Mouse (Mus musculus): ENCODE results near the gene Nectin2.
"Not testable (repeated sequence)": the region's sequence is repeated elsewhere in the genome, so short reads cannot be mapped to it uniquely, and the experiment has no call there.

Nectin2 gene

DNA sequence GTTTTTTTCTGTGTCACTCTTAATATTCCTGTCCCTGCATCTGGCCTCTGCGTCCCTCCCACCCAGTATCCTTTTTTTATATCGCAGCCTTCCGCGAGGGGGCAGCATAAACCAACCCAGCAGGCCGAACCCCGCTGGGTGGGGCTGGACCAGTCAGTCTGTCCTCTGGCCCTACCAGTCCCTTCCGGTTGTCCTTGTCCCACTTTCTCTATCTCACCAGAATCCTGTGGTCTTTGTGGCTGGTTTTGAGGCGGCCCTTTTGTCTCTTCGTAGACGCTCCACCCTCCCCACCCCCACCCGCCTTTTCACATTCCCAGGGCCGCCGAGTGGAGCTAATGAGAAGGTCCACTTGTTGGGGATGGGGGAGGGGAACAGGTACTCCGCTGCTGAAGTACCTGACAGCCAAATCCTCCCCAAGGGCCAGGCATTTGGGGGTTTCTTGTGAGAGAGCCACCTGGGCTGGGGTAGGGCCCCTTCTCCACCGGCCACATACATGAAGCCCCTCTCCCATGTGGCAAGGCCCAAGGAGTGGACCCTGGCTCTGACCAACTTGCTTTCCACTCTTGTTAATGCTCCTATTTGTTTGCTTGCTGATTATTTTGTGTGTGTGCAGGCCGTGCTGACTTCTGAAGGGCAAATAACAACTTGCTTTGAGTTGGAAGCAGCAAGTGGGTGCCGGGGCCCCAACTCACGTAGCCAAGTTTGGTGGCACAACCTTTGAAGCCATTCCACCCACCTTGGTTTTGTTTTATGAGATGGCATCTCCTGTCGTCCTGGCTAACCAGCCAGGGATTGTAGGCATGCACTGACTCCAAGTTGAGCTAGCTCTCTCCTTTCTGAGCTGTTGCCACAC is at the start of gene Nectin2:
Gene Nectin2 (minus strand): TSS at position 267 of the 853 bp plus-strand sequence.
- peak; percentile 90 for DNase-seq (ENCODE audit: low spot score)

DNA sequence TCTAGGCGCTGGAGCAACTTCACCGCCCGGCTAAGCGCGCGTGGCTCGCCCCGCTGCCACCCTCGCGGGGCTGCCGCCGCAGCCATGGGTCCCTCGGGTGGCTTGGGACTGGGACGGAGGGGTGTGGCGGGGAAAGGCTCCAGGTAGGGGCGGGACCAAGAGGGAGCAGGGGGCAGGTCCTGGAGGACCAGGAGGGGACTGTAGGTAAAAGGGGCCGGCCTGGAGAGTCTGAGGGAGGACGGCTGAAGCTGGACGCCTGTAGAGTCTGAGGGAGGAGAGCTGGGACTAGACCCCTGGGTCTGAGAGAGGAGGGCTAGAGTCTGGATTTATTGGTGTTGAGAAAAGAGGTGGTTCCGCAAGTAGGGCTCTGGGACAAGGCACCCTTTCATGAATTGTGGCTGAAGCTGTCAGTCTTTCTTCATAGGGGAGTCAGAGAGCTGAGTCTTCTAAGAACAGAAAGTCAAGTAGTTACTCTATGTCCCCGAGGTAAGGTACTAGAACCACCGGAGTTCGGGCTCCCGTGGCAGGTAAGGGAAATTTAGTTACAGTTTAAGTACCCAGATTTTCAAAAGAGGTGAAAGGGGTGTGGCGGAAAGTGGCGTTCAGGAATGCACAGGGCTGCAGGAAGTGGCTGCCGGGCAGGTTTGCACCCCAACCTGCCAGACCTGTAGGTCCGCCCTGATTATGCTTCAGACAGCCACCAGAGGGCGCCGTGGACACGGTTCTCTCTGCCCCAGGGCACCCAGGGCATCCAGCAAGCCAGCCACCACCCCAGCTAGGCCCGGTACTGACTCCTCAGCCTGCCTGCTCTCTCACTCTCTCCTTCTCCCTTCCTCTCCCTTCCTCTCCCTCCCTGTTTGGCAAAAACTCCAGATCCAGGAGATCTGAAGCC is 46.7 kb upstream of the Nectin2 start, which contains the start of gene Cblc:
Gene Cblc (minus strand): TSS at position 113 of the 892 bp plus-strand sequence.
- peak; percentile 61 for DNase-seq (ENCODE audit: low spot score)

DNA sequence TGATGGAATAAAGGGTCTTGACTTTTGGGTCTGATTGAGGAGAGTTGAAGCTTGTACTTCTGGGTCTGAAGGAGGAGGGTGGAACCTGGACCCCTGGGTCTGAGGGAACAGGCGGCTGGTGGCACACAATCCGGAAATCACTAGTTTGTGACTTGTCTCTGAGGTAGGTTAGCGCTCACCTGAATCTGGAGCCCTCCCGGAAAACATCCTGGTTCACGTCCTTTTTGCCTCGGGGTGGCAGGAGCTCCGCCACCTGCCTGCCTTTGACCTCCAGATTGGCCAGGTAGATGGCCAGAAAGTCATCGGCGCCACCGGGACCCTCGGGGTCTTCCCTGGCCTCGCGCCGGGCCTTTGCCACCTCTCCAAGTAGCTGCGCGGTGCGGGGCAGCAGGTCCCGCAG is 46.0 kb upstream of the Nectin2 start:
- DNase-seq (ENCODE audit: low spot score), result no peak

DNA sequence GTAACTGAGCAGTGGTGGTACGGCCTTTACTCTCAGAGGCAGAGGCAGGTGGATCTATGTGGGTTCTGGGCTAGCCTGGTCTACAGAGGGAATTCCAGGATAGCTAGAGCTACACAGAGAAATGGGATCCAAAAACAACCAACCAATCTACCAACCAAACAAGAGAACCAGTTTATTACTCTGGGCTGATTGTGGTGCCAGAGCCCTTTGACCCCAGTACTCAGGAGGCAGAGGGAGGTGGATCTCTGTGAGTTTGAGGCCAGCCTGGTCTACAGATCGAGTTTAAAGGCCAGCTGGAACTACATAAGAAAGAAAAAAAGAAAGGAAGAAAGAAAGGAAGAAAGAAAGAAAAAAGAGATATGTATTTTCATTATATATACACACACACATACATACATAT is 45.0 kb upstream of the Nectin2 start:
- DNase-seq (ENCODE audit: low spot score), result no peak

DNA sequence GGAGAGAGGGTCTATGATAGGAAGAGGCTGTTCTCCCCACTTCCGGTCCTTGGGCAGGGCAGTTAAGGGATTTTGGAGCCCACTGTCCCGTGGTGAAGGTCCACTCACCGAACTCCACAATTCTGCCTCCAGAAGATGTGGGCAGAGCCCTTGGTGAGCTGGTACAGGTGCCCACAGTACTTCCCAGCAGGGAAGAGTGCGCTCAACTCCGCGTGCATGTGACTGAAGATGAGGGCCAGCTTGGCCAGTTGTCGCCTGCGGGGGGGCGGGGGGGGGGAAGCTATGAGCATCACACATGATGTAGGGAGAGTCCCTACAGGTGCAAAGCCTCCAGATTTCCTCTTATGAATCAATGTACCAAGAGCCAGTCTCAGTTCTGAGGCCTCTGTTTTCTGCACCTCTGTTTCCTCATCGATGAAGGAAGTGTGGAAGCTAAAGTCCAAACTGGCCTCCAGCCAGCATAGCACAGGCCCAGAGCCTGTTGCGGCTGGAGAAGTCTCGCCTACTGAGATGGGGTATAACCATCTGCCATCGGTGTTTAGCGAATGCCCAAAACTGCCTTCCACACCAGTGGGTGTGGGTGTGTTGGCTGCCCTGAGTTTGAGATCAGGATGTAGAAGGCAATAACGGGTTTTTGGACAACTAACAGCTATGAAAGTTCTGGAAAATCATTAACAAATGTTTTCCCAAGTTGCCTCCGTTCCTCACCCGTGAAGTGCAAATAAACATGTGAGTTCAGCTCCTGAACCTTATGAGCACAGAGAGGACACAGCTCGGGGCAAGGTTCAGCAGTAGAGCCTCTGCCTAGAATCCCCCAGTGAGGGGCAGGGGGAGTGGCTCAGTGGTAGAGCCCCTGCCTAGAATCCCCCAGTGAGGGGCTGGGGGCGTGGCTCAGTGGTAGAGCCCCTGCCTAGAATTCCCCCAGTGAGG is 42.7 kb upstream of the Nectin2 start:
- no peak for DNase-seq (ENCODE audit: low spot score)

DNA sequence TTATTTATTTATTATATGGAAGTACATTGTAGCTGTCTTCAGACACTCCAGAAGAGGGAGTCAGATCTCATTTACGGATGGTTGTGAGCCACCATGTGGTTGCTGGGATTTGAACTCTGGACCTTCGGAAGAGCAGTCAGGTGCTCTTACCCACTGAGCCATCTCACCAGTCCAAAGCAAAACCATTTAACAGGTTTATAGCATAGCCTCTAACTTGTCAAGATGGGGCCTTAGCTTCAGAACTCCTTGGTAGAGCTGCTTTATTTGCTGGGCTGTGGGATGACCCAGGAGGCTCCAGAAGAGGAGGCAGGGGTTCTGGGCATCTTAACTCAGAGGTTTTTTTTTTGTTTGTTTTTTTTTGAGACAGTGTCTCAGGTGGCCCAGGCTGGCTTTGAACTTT is 41.2 kb upstream of the Nectin2 start:
- DNase-seq (ENCODE audit: low spot score), result not testable (repeated sequence)

DNA sequence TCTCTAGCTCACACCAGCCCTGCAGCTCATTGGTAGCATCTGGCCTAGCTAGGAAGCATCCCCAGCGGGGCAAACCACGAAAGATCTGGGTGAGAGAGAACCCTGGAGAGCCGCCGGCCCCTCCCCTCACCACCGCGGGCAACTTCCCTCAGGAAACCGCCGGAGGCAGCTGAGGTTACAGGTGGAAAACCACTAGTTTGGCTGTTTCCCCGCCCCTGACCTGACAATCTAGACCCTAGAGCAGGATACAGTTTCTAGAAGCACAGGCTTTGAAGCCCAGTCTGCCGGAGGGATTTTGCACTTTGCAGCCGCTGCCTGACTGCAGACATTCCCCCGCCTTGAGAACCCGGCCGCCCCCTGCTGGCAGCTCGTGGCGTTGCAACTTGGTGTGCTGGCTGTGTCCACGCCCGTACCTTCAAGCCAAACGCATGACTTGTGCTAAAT is 39.6 kb upstream of the Nectin2 start:
- DNase-seq (ENCODE audit: low spot score), result peak; percentile 80

DNA sequence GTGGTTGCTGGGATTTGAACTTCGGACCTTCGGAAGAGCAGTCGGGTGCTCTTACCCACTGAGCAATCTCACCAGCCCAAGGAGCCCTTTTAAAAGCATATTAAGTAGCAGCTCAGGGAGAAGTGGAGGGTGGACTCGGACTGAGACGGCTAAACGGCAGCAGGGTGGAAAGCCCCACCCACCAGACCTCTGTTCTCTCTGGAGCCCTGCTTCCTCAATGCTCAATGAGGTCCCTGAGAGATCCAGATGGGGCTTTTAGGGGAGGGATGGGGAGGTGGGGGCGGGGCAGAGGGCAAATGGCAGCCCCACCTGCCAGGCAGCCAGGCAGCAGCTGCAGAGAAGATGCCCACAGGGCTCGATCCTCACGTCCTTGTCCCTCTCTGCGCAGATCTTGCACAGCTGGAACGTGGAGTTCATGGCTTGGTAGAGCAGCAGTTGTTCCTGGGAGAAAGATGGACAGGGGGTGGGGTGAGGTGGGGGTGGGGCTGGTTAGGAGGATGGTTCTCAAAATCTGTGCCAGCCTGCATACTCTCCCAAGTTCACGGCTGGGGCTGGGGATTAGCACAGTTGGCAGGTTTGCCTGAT is 35.7 kb upstream of the Nectin2 start:
- no peak for DNase-seq (ENCODE audit: low spot score)

DNA sequence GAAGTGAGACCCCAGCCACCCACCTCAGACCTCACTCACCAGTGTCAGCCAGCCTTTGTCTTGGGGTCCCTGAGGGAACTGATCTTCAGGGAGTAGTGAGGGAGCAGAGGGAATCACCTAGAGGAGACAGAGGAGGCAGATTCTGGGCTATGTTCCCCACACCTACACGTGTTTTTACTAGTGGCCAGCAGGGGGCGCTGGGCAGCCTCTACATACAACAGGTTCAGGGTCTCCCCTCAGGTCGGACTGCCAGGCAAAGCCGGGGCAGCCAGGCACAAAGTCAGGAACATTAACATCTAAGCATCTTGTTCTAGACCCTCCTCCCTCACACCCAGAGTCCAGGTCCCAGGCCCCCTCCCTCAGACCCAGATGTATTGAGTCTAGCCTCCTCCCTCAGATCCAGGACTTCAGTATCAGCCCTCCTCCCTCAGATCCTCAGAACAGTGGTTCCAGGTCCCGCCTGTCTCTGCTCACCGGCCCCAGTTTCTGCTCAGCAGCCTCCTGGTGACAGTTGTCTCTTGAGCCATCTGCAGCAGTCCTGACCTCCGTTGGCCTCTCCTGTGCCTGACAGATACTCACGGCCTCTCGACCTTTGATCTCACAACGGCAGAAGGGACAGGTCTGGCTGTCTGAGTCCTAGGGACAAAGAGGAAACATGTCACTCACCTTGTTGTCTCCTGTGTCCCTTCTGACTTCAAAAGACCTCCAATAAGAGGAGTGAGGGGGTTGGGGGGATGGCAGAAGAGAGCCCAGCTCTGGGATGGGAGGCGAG is 34.7 kb upstream of the Nectin2 start:
- DNase-seq (ENCODE audit: low spot score), result no peak

DNA sequence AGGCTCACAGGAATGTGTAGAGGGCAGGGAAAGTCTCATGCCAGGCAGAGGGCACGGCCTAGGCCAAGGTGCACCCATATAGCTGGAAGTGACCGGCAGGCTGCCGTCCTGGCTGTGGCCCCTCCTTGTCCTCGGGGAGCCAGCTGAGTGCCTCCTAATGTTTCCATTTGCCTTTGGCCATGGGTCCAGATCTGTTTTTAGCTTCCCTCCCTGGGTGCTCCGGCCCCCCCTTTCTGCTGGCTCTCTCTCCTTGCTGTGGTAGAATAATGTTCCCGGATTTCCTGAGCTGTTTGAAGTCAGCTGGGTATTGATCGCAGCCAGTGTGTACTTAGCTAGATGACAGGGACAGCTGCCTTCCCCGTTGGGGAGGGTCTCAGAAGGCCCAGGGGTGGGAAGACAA is 33.3 kb upstream of the Nectin2 start:
- no peak for DNase-seq (ENCODE audit: low spot score)

DNA sequence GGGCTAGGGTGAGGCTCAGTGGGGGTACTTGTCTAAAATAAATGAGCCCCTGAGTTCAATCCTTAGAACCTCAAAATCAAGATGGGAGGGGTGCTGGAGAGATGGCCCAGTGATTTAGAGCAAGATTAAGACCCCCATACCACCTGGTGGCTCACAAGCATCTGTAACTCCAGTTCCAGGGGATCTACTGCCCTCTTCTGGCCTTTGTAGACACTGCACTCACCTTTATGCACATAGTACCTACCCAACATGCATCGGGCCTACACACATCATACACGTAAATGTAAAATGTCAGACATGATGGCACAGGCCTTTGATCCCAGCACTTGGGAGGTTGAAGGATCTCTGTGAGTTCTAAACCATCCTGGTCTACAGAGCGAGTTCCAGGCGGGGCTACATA is 32.4 kb upstream of the Nectin2 start:
- DNase-seq (ENCODE audit: low spot score), result no peak

DNA sequence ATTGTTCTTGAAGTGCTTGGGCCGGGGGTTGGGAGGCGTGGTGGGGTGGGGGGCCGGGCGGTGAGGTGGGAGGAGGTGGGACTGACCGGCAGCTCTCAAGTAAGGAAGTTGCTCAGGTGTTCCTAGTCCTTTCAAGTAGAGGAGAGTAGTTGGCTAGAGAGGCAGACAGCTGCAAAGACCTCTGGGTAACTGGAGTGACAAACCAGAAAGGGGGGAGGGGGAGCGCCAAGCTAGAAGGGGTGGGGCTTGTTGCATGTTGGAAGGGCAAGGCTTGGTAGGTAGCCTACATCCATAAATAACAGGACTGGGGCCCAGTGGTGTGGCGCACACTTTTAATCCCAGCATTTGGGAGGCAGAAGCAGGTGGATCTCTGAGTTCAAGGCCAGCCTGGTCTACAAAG is 31.5 kb upstream of the Nectin2 start:
- no peak for DNase-seq (ENCODE audit: low spot score)

DNA sequence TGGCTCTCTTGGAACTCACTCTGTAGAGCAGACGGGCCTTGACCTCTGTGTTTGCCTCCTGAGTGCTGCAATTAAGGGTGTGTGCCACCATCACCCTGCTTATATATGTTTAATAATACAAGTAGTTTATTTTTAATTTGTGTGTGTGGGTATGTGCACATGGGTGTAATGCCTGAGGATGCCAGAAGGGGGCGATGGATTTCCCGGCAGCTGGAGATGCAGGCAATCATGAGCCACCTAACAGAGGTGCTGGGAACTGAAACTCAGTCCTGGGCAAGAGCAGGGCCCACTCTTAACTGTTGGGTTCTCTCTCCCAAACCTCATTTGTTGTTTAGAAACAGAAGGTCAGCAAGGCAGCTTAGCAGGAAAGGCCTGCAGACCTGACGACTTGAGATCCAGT is 29.6 kb upstream of the Nectin2 start:
- DNase-seq (ENCODE audit: low spot score), result no peak

DNA sequence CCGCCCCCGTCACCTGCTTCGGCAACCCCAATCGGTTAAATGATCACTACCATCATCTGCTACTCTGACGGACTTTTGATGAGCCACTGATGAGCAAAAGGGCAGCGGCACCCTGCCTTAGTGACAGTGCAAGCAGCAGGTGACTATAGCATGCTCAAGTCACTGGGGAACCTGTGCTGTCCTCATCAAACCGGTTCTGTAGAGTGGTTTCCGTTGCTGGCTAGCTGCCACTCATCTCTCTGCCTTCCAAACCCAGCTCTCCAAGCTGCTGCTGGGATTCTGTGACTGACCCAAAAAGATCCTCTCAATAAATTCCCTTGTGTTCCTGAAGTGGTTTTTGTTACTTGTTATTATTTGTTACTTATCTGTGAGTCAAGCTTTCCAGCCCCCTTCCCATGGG is 28.4 kb upstream of the Nectin2 start:
- DNase-seq (ENCODE audit: low spot score), result no peak

DNA sequence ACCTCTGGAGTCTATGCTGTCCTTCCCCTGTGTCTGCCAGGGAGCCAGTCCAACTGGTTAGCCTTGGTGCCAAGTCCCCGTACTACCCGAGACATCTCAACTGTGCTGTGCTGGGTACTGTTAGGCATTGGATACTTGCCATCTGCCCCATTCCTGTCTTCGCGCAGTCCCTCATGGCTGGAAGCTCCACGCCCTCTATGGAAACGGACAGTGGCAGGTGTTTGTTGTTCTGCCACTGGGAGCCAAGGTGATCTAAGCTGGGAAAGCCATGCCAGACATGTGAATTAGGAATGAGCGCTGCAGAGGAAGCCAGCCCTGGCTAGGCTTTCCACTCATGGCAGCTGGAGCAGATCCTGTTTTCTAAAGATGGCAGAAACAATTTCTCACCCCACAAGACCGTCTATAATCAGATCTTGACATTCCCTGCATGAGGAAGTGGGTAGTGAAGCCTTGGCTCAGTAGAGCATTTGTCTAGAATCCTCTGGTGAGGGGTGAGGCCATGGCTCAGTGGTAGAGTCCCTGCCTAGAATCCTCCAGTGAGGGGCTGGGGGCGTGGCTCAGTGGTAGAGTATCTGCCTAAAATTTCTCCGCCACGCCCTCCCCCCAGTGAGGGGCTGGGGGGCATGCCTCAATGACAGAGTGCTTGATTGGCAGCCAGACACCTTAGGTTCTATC is 26.9 kb upstream of the Nectin2 start:
- no peak for DNase-seq (ENCODE audit: low spot score)

DNA sequence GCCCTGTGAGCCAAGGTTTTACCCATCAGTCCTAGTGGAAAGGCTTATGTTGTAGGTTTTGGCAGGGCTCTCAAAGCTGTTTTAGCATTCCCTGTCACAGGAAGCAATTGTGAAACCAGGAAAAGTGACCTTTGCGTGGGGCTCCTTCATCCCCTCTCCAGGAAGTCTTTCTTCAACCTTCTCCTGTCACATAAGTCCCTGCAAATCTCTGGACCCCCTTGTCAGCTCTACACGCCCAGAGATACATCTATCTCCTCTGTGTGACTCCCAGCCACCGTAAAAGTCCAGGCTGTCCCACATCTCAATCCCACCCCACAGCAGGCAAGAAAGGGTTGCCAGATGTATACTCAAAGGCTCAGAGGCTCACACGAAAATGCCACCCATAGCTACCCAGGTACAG is 21.4 kb upstream of the Nectin2 start:
- DNase-seq (ENCODE audit: low spot score), result no peak

DNA sequence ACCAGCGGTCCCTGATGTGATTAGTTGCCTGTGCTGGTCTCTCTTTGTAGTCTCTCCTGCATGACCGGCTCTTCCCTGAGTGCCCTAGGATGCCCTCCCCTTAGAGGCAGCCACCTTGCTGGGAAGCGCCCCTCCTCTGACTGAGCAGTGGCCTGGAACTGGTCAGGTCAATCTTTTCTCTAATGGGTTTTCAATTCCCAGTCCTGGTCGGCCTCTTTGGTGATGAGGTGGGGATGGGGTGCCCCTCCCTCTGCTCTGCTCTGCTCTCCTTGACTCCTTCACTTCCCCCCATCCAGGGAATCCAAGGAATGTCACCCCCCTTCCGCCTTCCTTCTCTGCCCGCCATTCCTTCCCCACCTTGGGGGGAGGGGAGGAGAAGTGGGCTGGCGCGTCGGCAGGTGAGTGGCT is 20.7 kb upstream of the Nectin2 start, which contains the start of gene Bcam:
Gene Bcam (minus strand): TSS at position 33 of the 408 bp plus-strand sequence.
- DNase-seq (ENCODE audit: low spot score), result no peak

DNA sequence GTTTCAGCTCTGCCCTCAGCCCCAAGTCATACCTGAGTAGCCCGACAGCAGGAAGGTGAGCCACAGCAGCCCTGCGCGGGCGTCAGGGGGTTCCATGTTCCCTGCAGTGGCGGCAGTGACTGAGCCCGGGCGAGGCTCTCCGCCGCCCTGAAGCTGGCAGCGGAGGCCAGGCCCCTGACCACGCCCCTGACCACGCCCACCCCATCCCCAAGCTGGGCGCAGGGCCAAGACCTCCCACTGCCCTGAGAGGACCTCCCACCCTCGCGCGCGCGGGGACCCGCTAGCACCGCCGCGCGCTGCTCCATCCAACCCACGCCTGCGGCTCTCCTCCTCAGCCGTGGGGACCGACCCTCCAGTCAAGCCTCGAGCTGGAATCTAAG is 20.1 kb upstream of the Nectin2 start:
- no peak for DNase-seq (ENCODE audit: low spot score)

DNA sequence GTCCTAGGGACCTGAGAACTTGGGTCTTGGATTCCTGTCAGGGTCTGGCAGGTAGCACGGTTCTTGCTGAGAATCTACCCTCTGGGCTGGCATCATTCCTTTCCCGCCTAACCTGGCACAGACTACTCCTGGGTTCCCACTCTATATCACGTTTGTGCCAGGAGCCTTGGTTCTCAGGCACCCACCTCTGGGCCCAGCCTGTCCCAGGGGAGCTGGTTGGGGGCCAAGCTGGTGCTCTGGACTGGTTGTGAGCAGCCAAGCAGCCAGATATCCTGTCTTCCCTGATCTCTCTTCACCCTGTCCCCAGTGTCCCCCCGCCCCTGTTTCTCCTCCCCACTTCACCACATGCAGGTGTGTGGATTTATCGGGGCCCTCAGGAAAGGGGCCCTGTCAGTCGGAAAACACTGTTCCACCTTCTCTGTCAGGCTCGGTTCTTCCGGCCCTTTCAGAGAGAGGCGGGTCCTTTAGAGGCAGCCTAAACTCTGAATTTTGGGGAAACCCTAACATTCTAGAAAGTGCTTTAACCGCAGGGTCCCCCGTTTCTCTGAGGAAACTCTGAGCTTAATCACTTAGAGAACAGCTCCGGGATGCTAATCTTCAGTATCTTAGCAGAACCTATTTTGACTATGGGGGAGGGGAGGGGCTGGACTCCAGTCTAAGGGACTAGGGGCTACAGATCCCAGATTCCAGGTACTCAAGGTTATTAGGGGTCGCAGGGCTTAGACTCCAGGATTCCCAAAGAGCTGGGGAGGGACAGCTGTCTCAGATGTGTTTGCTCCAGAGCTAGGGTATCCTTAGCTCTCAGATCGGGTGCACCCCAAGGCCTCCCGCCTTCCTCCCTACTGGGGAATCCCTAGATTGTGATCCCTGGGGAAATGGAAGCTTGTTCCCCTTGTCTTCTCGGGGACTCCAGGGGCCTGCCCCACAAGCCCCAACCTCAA is 19.4 kb upstream of the Nectin2 start:
- DNase-seq (ENCODE audit: low spot score), result no peak
